Mouse (Mus musculus) ES-E14 (cell line): ENCODE results near the gene Sympk.

ENCODE experiments used
- CHD2 ChIP-seq: IDR thresholded peaks from 2 replicates; pipeline ENCODE4 v1.6.1; 2014; ENCODE audit warnings: mild to moderate bottlenecking, low read depth, low read length, inconsistent platforms
- HCFC1 ChIP-seq: IDR thresholded peaks from 2 replicates; pipeline ENCODE4 v1.6.1; 2012; ENCODE audit warnings: low read length, inconsistent platforms, borderline replicate concordance; ENCODE audit not compliant: insufficient read depth
- MAFK ChIP-seq: IDR thresholded peaks from 2 replicates; pipeline ENCODE4 v1.6.1; 2014; ENCODE audit warnings: mild to moderate bottlenecking, low read depth, low read length, inconsistent platforms; ENCODE audit not compliant: insufficient read depth
- ZC3H11A ChIP-seq: IDR thresholded peaks from 2 replicates; pipeline ENCODE4 v1.6.1; 2012; ENCODE audit warnings: low read depth, mild to moderate bottlenecking, inconsistent platforms, low read length, borderline replicate concordance
- ZNF384 ChIP-seq: IDR thresholded peaks from 2 replicates; pipeline ENCODE4 v1.6.1; 2012; ENCODE audit warnings: low read depth, low read length, inconsistent platforms

GRCm38 (mm10) chr7:19084277-19084771 is 60.1 kb downstream of the Sympk start:
- TF ChIP-seq CHD2 (no peak), ZC3H11A (no peak), HCFC1 (no peak), MAFK (no peak), ZNF384 (no peak)
